Comparison of ENCODE assay signal across 8 mouse cellular contexts in genomic region chr6:127151565-127152105, GRCm38 (mm10). TPM values are rescaled to one million over a fixed set of nuclear protein-coding genes. Genes with fewer than 3 reads are reported as not detected.
DNase-seq lines count a peak whose midpoint lies in the region; ATAC-seq lines count a peak whose summit lies in the region.

No protein-coding gene starts in this region.

- peak; percentile 75 for DNase-seq in T-cell, adult 2 months (ENCODE audit: low spot score)
- DNase-seq in forebrain, embryonic 11.5 days (ENCODE audit: low spot score), result peak; percentile 86
- peak; percentile 41 for DNase-seq in hindbrain, embryonic 14.5 days (ENCODE audit: low spot score)
- peak; percentile 81 for DNase-seq in liver, embryonic 11.5 days (ENCODE audit: low spot score)
- peak; percentile 83 for DNase-seq in naive thymus-derived CD4-positive, alpha-beta T cell, adult 2 months (ENCODE audit: low read depth)
- DNase-seq in testis, postnatal 10 days (ENCODE audit: low spot score), result peak; percentile 70
- DNase-seq in left cerebral cortex, adult 11 months (ENCODE audit: low spot score), result no peak

- peaks cover 4% of the 10 kb centered on the region; the same call in 1 of the 2 replicates for H3K36me3 ChIP-seq in forebrain, embryonic 11.5 days (ENCODE audit: control insufficient read depth, insufficient read depth, low read length)
- H3K36me3 ChIP-seq in hindbrain, embryonic 14.5 days (replicated peaks; ENCODE audit: control insufficient read depth, insufficient read depth), result no peaks in the 10 kb centered on the region
- H3K36me3 ChIP-seq in liver, embryonic 11.5 days (ENCODE audit: control insufficient read depth, insufficient read depth, low read length), result no peaks in the 10 kb centered on the region

- H3K4me1 ChIP-seq in forebrain, embryonic 11.5 days (replicated peaks; ENCODE audit: control insufficient read depth, insufficient read depth, low read length), result peaks cover 32% of the 10 kb centered on the region
- peaks cover 48% of the 10 kb centered on the region for H3K4me1 ChIP-seq in hindbrain, embryonic 14.5 days (replicated peaks; ENCODE audit: control insufficient read depth, insufficient read depth, low read length)
- peaks cover 35% of the 10 kb centered on the region for H3K4me1 ChIP-seq in liver, embryonic 11.5 days (replicated peaks; ENCODE audit: control insufficient read depth, insufficient read depth, low read length)

- peak overlapping the region; percentile 82 for H3K4me2 ChIP-seq in forebrain, embryonic 11.5 days (ENCODE audit: low read depth, low read length, severe bottlenecking)
- peak overlapping the region; percentile 79 for H3K4me2 ChIP-seq in hindbrain, embryonic 14.5 days (replicated peaks)
- peak overlapping the region; percentile 98 for H3K4me2 ChIP-seq in liver, embryonic 11.5 days

- peak; percentile 20 for ATAC-seq in CD4-positive, CD25-positive, alpha-beta regulatory T cell, adult 4 months
- peak; percentile 3 for ATAC-seq in forebrain, embryonic 11.5 days (replicated peaks; ENCODE audit: low FRiP score)
- ATAC-seq in hindbrain, embryonic 14.5 days (ENCODE audit: low FRiP score), result peak; percentile 3; the same call in 1 of the 2 replicates
- ATAC-seq in liver, embryonic 11.5 days (replicated peaks; ENCODE audit: low FRiP score), result peak; percentile 70

- H3K9ac ChIP-seq in forebrain, embryonic 11.5 days (ENCODE audit: low read length), result peak overlapping the region; percentile 68
- 0 out of 2 replicates have a peak overlapping the region, but pooled peaks have one; percentile 30 for H3K9ac ChIP-seq in hindbrain, embryonic 14.5 days
- peak overlapping the region; percentile 76 for H3K9ac ChIP-seq in liver, embryonic 11.5 days (ENCODE audit: low read depth, low read length)

- H3K9me3 ChIP-seq in forebrain, embryonic 11.5 days (ENCODE audit: control insufficient read depth, low read length), result no peaks in the 10 kb centered on the region
- H3K9me3 ChIP-seq in hindbrain, embryonic 14.5 days (ENCODE audit: control insufficient read depth, low read length), result no peaks in the 10 kb centered on the region
- H3K9me3 ChIP-seq in liver, embryonic 11.5 days (ENCODE audit: control insufficient read depth, low read length), result no peaks in the 10 kb centered on the region

- peaks cover 17% of the 10 kb centered on the region for H3K27me3 ChIP-seq in forebrain, embryonic 11.5 days (ENCODE audit: control insufficient read depth, insufficient read depth, low read length)
- H3K27me3 ChIP-seq in hindbrain, embryonic 14.5 days (ENCODE audit: control insufficient read depth, insufficient read depth, low read length), result peaks cover 72% of the 10 kb centered on the region
- H3K27me3 ChIP-seq in liver, embryonic 11.5 days (replicated peaks; ENCODE audit: control insufficient read depth, insufficient read depth, low read length), result peaks cover 36% of the 10 kb centered on the region

- under 1% methylated on average over 29 of the region's 29 CpGs for WGBS in forebrain, embryonic 11.5 days
- WGBS in hindbrain, embryonic 14.5 days, result under 1% methylated on average over 29 of the region's 29 CpGs
- WGBS in liver, embryonic 11.5 days, result under 1% methylated on average over 29 of the region's 29 CpGs

- peak overlapping the region; percentile 91 for H3K27ac ChIP-seq in forebrain, embryonic 11.5 days (ENCODE audit: low read depth, low read length)
- H3K27ac ChIP-seq in hindbrain, embryonic 14.5 days, result no peak overlapping the region
- peak overlapping the region; percentile 93 for H3K27ac ChIP-seq in liver, embryonic 11.5 days (ENCODE audit: low read depth, low read length)

- H3K4me3 ChIP-seq in forebrain, embryonic 11.5 days (ENCODE audit: low read depth, low read length), result peak overlapping the region; percentile 86
- peak overlapping the region; percentile 47 for H3K4me3 ChIP-seq in hindbrain, embryonic 14.5 days (replicated peaks; ENCODE audit: low read length)
- peak overlapping the region; percentile 75 for H3K4me3 ChIP-seq in liver, embryonic 11.5 days (ENCODE audit: low read depth, low read length)

RNA-seq across cellular contexts. Expression of gene Ccnd2, which starts 0.4 kb away (rescaled TPM):
- polyA plus RNA-seq in CD4-positive, CD25-positive, alpha-beta regulatory T cell, adult 4 months (2017; shearing (Covaris generic)), result 100 to 1,000 TPM; 616 to 775 TPM
- polyA plus RNA-seq in forebrain, embryonic 11.5 days (2014; fragmentation: Nextera tagmentation; extraction: Ambion mirVana), result 1,258 and 1,292 TPM in 2 replicates
- 163 and 239 TPM in 2 replicates for polyA plus RNA-seq in hindbrain, embryonic 14.5 days (2014; fragmentation: Nextera tagmentation; extraction: Ambion mirVana)
- 273 and 275 TPM in 2 replicates for polyA plus RNA-seq in liver, embryonic 11.5 days (2014; fragmentation: Nextera tagmentation; extraction: Ambion mirVana)

RNA-seq across cellular contexts. Expression of gene Tigar, which starts 42.3 kb away (rescaled TPM):
- polyA plus RNA-seq in CD4-positive, CD25-positive, alpha-beta regulatory T cell, adult 4 months (2017; shearing (Covaris generic)), result 10 to 100 TPM in 1 of 2 experiments, 1 to 10 TPM in 1; 7.6 to 10.6 TPM
- polyA plus RNA-seq in forebrain, embryonic 11.5 days (2014; fragmentation: Nextera tagmentation; extraction: Ambion mirVana), result 5.3 and 6.8 TPM in 2 replicates
- polyA plus RNA-seq in hindbrain, embryonic 14.5 days (2014; fragmentation: Nextera tagmentation; extraction: Ambion mirVana), result 6.5 and 6.9 TPM in 2 replicates
- 2.2 and 2.5 TPM in 2 replicates for polyA plus RNA-seq in liver, embryonic 11.5 days (2014; fragmentation: Nextera tagmentation; extraction: Ambion mirVana)

Comparison
In these comparisons a context has a peak if more than half of its experiments do, and no peak if none do; other contexts are left out.
1. ATAC-seq: peak in every context shown above with its lines; median percentile 70 in liver, embryonic 11.5 days; 20 in CD4-positive, CD25-positive, alpha-beta regulatory T cell, adult 4 months; 3 in forebrain, embryonic 11.5 days; 3 in hindbrain, embryonic 14.5 days.